Mouse (Mus musculus) NIH3T3 (cell line): ENCODE measurements around the gene Actg2.

ENCODE experiments used
- DNase-seq: peaks from one replicate; pipeline ENCODE4 v3.0.0-alpha.2; 2012; ENCODE audit warnings: low read depth

Gene Actg2

GRCm38 (mm10) chr6:83479193-83479592 is 56.9 kb downstream of the Actg2 start:
- no peak for DNase-seq

- DNase-seq: no peak
Measured at GRCm38 (mm10) chr6:83478628-83479027, 57.4 kb downstream of the Actg2 start.

- DNase-seq: no peak
Measured at GRCm38 (mm10) chr6:83478217-83478616, 57.8 kb downstream of the Actg2 start.

GRCm38 (mm10) chr6:83475431-83475830 is 60.6 kb downstream of the Actg2 start:
- no peak for DNase-seq

GRCm38 (mm10) chr6:83473240-83473639 is 62.8 kb downstream of the Actg2 start:
- no peak for DNase-seq

- DNase-seq: no peak
Measured at GRCm38 (mm10) chr6:83471739-83472138, 64.3 kb downstream of the Actg2 start.

GRCm38 (mm10) chr6:83464011-83464410 is 72.1 kb downstream of the Actg2 start:
- no peak for DNase-seq
